Mouse (Mus musculus) mature B cell (primary cell): ENCODE results near the gene Ttyh3.

Experiments used
- in situ Hi-C: fragments of 300-500 bp; cut with MboI; formaldehyde crosslinking; loops from 2 replicates; pipeline ENCODE4 v1.14.3; 2019

Gene Ttyh3

GRCm38 (mm10) chr5:140652587-140652986 lies 3.8 kb upstream of the Ttyh3 start:
- in situ Hi-C loops = no loop called here

- in situ Hi-C loops = no loop called here
These were observed 2.4 kb upstream of the Ttyh3 start for GRCm38 (mm10) chr5:140651231-140651630.

GRCm38 (mm10) chr5:140649881-140650414 lies 1.1 kb upstream of the Ttyh3 start:
- in situ Hi-C loops = no loop called here

GRCm38 (mm10) chr5:140649101-140649667 lies 353 bp upstream of the Ttyh3 start:
- in situ Hi-C loops = no loop called here

GRCm38 (mm10) chr5:140647821-140648518 lies 861 bp downstream of the Ttyh3 start:
- in situ Hi-C loops = no loop called here

- in situ Hi-C loops = no loop called here
These were observed 1.6 kb downstream of the Ttyh3 start for GRCm38 (mm10) chr5:140647031-140647760.

GRCm38 (mm10) chr5:140646171-140646570 lies 2.7 kb downstream of the Ttyh3 start:
- in situ Hi-C loops = no loop called here

- in situ Hi-C loops = no loop called here
These were observed 3.4 kb downstream of the Ttyh3 start for GRCm38 (mm10) chr5:140645454-140645853.

- in situ Hi-C loops = no loop called here
These were observed 4.1 kb downstream of the Ttyh3 start for GRCm38 (mm10) chr5:140644702-140645201.

- in situ Hi-C loops = no loop called here
These were observed 4.6 kb downstream of the Ttyh3 start for GRCm38 (mm10) chr5:140644263-140644662.

- in situ Hi-C loops = no loop called here
These were observed 6.8 kb downstream of the Ttyh3 start for GRCm38 (mm10) chr5:140642076-140642475.

- in situ Hi-C loops = no loop called here
These were observed 7.4 kb downstream of the Ttyh3 start for GRCm38 (mm10) chr5:140641254-140641928.

- in situ Hi-C loops = no loop called here
These were observed 8.0 kb downstream of the Ttyh3 start for GRCm38 (mm10) chr5:140640812-140641211.

GRCm38 (mm10) chr5:140639871-140640270 lies 9.0 kb downstream of the Ttyh3 start:
- in situ Hi-C loops = no loop called here

- in situ Hi-C loops = no loop called here
These were observed 9.5 kb downstream of the Ttyh3 start for GRCm38 (mm10) chr5:140639312-140639711.

- in situ Hi-C loops = no loop called here
These were observed 10.3 kb downstream of the Ttyh3 start for GRCm38 (mm10) chr5:140638484-140638883.

- in situ Hi-C loops = no loop called here
These were observed 10.8 kb downstream of the Ttyh3 start for GRCm38 (mm10) chr5:140637989-140638388.

- in situ Hi-C loops = no loop called here
These were observed 11.8 kb downstream of the Ttyh3 start for GRCm38 (mm10) chr5:140637058-140637410.

- in situ Hi-C loops = no loop called here
These were observed 12.3 kb downstream of the Ttyh3 start for GRCm38 (mm10) chr5:140636316-140637057.

GRCm38 (mm10) chr5:140634798-140635722 lies 13.8 kb downstream of the Ttyh3 start:
- in situ Hi-C loops = no loop called here
